Mouse (Mus musculus): ENCODE measurements around the gene Gsta4. TPM values are rescaled to one million over a fixed set of nuclear protein-coding genes. Genes with fewer than 3 reads are reported as not detected.
A peak's percentile ranks its signal among the peaks of the same experiment; 100 is the strongest.
"Not testable (repeated sequence)": the region's sequence is repeated elsewhere in the genome, so short reads cannot be mapped to it uniquely, and the experiment has no call there.

The Gsta4 gene
- 15.5 and 19.5 TPM in 2 replicates for polyA plus RNA-seq (2015; fragmentation: Nextera tagmentation; extraction: Ambion mirVana)

- not testable (repeated sequence) for H3K36me3 ChIP-seq; H3K4me1 ChIP-seq (replicated peaks); H3K27me3 ChIP-seq; H3K4me2 ChIP-seq (replicated peaks); ATAC-seq; H3K27ac ChIP-seq; H3K9me3 ChIP-seq; H3K4me3 ChIP-seq (replicated peaks); H3K9ac ChIP-seq (replicated peaks)
- 88% methylated on average over 4 of the region's 7 CpGs for WGBS
Observed at GRCm38 (mm10) chr9:78182474-78182873, at the start of gene Gsta4. Gene Gsta4, plus strand, starts transcription at chr9:78182774.

- H3K9ac ChIP-seq (replicated peaks), result no peak overlapping the region
Observed at GRCm38 (mm10) chr9:78135658-78136057, 46.9 kb upstream of the Gsta4 start.

GRCm38 (mm10) chr9:78138044-78138676 lies 44.4 kb upstream of the Gsta4 start:
- H3K9ac ChIP-seq (replicated peaks), result no peak overlapping the region
- peaks cover 10% of the 10 kb centered on the region; the same call in 1 of the 2 replicates for H3K9me3 ChIP-seq
- H3K4me1 ChIP-seq (replicated peaks), result no peaks in the 10 kb centered on the region; the same call in 1 of the 2 replicates
- WGBS, result 95% methylated on average over 9 of the region's 9 CpGs
- H3K4me2 ChIP-seq (replicated peaks), result no peak overlapping the region
- no peaks in the 10 kb centered on the region for H3K27me3 ChIP-seq
- H3K27ac ChIP-seq, result no peak overlapping the region
- H3K4me3 ChIP-seq (replicated peaks), result no peak overlapping the region
- no peak for ATAC-seq
- H3K36me3 ChIP-seq, result peaks cover 71% of the 10 kb centered on the region

More at GRCm38 (mm10) chr9:78135658-78136057, 46.9 kb upstream of the Gsta4 start:
- H3K27ac ChIP-seq, result no peak overlapping the region
- 72% methylated on average over 7 of the region's 7 CpGs for WGBS
- no peaks in the 10 kb centered on the region for H3K27me3 ChIP-seq
- no peak overlapping the region for H3K4me2 ChIP-seq (replicated peaks)
- no peaks in the 10 kb centered on the region; the same call in 1 of the 2 replicates for H3K4me1 ChIP-seq (replicated peaks)
- no peaks in the 10 kb centered on the region for H3K9me3 ChIP-seq
- no peak overlapping the region for H3K4me3 ChIP-seq (replicated peaks)
- ATAC-seq, result no peak
- peaks cover 71% of the 10 kb centered on the region for H3K36me3 ChIP-seq

- Histone ChIP-seq H3K4me1 (replicated peaks) (no peaks in the 10 kb centered on the region; the same call in 1 of the 2 replicates), H3K4me2 (replicated peaks) (no peak overlapping the region), H3K27me3 (no peaks in the 10 kb centered on the region), H3K4me3 (replicated peaks) (no peak overlapping the region), H3K9ac (replicated peaks) (no peak overlapping the region), H3K36me3 (peaks cover 73% of the 10 kb centered on the region), H3K27ac (no peak overlapping the region), H3K9me3 (peaks cover 10% of the 10 kb centered on the region; the same call in 1 of the 2 replicates)
- 92% methylated on average over 4 of the region's 4 CpGs for WGBS
- ATAC-seq, result no peak
Observed at GRCm38 (mm10) chr9:78139463-78139862, 43.1 kb upstream of the Gsta4 start.

DNA sequence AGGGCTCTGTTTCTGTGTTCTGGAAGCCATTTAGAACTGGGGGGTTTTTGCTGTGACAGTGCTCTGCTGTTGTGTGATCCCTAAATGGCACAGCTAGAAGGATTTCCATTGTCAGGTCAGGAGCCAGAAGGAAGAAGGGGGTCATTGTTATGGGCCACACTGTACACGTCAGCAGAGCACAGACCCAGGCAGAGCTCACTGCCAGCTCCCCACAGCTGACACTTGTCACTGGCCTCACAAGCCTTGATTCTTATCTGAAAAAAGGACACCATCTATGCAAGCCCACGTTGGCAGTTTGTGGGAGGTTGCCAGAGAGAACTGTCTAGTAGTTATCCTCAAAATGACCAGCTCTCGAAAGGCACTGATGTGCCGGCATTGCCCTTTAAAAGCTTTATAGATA lies 36.5 kb upstream of the Gsta4 start:
- peaks cover 10% of the 10 kb centered on the region; the same call in 1 of the 2 replicates for H3K9me3 ChIP-seq
- H3K4me2 ChIP-seq (replicated peaks), result no peak overlapping the region
- H3K27me3 ChIP-seq, result no peaks in the 10 kb centered on the region
- ATAC-seq, result 0 out of 2 replicates have a peak, but pooled peaks have one; percentile 31
- peaks cover 70% of the 10 kb centered on the region for H3K36me3 ChIP-seq
- H3K27ac ChIP-seq, result no peak overlapping the region; the same call in 1 of the 2 replicates
- 71% methylated on average over 4 of the region's 4 CpGs for WGBS
- no peak overlapping the region for H3K4me3 ChIP-seq (replicated peaks)
- H3K4me1 ChIP-seq (replicated peaks), result peaks cover 17% of the 10 kb centered on the region
- H3K9ac ChIP-seq (replicated peaks), result 0 out of 2 replicates have a peak overlapping the region, but pooled peaks have one; percentile 4

- 72% methylated on average over 6 of the region's 6 CpGs for WGBS
- Histone ChIP-seq H3K4me1 (replicated peaks) (peaks cover 17% of the 10 kb centered on the region), H3K27ac (peak overlapping the region; percentile 5; the same call in 1 of the 2 replicates), H3K9ac (replicated peaks) (no peak overlapping the region), H3K4me2 (replicated peaks) (no peak overlapping the region), H3K9me3 (peaks cover 8% of the 10 kb centered on the region; the same call in 1 of the 2 replicates), H3K27me3 (no peaks in the 10 kb centered on the region), H3K4me3 (replicated peaks) (no peak overlapping the region), H3K36me3 (peaks cover 70% of the 10 kb centered on the region)
- no peak for ATAC-seq
Observed at GRCm38 (mm10) chr9:78146627-78147026, 35.9 kb upstream of the Gsta4 start.

DNA sequence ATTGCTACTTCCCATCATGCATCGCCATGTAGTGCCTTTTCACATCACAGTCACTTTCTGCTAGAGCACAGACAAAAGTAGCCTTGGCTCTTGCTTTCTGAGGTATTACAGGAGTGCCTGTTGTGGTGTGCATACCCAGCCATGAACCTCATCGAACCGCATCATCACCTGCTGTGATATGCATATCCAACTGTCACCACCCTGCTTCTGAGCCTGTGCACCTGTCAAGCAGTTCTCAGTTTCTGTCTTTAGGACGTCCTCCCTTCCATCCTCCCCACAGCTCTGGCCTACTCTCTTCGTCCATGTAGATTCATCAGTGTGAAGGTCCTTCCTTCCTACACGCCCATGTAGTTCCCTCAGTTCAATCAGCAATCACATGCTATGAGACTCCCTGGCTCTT lies 34.4 kb upstream of the Gsta4 start:
- ATAC-seq, result no peak
- Histone ChIP-seq H3K27me3 (no peaks in the 10 kb centered on the region), H3K27ac (no peak overlapping the region), H3K4me2 (replicated peaks) (no peak overlapping the region), H3K4me3 (replicated peaks) (no peak overlapping the region), H3K9me3 (no peaks in the 10 kb centered on the region), H3K36me3 (peaks cover 69% of the 10 kb centered on the region), H3K4me1 (replicated peaks) (peaks cover 17% of the 10 kb centered on the region), H3K9ac (replicated peaks) (no peak overlapping the region)
- 96% methylated on average over 6 of the region's 6 CpGs for WGBS

- not testable (repeated sequence) for H3K27ac ChIP-seq; H3K9ac ChIP-seq (replicated peaks); H3K27me3 ChIP-seq; H3K4me3 ChIP-seq (replicated peaks); ATAC-seq; H3K9me3 ChIP-seq; H3K4me2 ChIP-seq (replicated peaks)
- peaks cover 64% of the 10 kb centered on the region for H3K36me3 ChIP-seq
- peaks cover 17% of the 10 kb centered on the region for H3K4me1 ChIP-seq (replicated peaks)
- WGBS, result 96% methylated on average over 2 of the region's 2 CpGs
Observed at GRCm38 (mm10) chr9:78149770-78150169, 32.8 kb upstream of the Gsta4 start.

DNA sequence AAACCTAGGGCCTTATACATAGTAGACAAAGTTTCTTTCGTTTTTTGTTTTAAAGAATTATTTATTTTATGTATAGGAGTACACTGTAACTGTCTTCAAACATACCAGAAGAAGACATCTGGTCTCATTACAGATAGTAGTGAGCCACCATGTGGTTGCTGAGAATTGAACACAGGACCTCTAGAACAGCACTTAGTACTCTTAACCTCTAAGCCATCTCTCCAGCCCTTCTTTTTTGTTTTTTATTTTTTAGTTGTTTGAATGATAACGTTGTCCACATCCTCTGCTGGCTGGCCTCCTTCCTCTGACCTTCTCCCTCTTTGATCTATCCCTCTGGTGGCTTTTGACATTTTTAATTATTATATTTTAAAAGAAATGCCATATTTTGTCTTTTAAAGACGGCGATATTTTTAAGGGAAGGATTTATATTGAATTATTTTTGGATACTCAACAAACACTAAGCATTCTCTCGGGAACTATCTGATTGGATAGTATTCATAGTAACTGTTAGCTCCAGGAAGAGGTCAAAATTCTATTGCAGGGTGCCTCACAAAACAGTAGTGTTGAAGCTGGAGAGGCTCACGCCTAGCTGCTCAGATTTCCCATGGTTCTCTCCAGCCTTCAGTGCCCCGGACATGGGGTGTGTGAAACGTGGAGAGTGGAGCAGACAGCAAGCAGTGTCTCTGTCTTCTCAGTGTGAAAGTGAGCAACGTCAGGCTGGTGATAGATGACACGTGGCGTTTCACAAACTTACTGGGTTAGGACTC lies 28.2 kb upstream of the Gsta4 start:
- H3K36me3 ChIP-seq, result peaks cover 81% of the 10 kb centered on the region
- H3K4me3 ChIP-seq (replicated peaks), result no peak overlapping the region
- no peak for ATAC-seq
- 90% methylated on average over 11 of the region's 11 CpGs for WGBS
- no peaks in the 10 kb centered on the region for H3K9me3 ChIP-seq
- no peak overlapping the region for H3K4me2 ChIP-seq (replicated peaks)
- H3K4me1 ChIP-seq (replicated peaks), result no peaks in the 10 kb centered on the region
- no peak overlapping the region for H3K9ac ChIP-seq (replicated peaks)
- H3K27me3 ChIP-seq, result no peaks in the 10 kb centered on the region
- H3K27ac ChIP-seq, result no peak overlapping the region

GRCm38 (mm10) chr9:78157221-78157620 lies 25.4 kb upstream of the Gsta4 start:
- no peak overlapping the region for H3K4me3 ChIP-seq (replicated peaks)
- WGBS, result 93% methylated on average over 1 of the region's 1 CpGs
- no peaks in the 10 kb centered on the region for H3K9me3 ChIP-seq
- no peaks in the 10 kb centered on the region for H3K4me1 ChIP-seq (replicated peaks)
- no peak overlapping the region for H3K4me2 ChIP-seq (replicated peaks)
- H3K36me3 ChIP-seq, result peaks cover 86% of the 10 kb centered on the region
- ATAC-seq, result no peak
- no peak overlapping the region for H3K9ac ChIP-seq (replicated peaks)
- H3K27ac ChIP-seq, result no peak overlapping the region
- H3K27me3 ChIP-seq, result no peaks in the 10 kb centered on the region

GRCm38 (mm10) chr9:78163291-78163690 lies 19.3 kb upstream of the Gsta4 start:
- Histone ChIP-seq H3K36me3 (peaks cover 93% of the 10 kb centered on the region), H3K4me2 (replicated peaks) (no peak overlapping the region)
- 87% methylated on average over 10 of the region's 10 CpGs for WGBS

GRCm38 (mm10) chr9:78164741-78165140 lies 17.8 kb upstream of the Gsta4 start:
- Histone ChIP-seq H3K9me3 (no peaks in the 10 kb centered on the region), H3K27me3 (no peaks in the 10 kb centered on the region), H3K27ac (no peak overlapping the region), H3K9ac (replicated peaks) (no peak overlapping the region), H3K36me3 (peaks cover 91% of the 10 kb centered on the region), H3K4me3 (replicated peaks) (no peak overlapping the region), H3K4me1 (replicated peaks) (no peaks in the 10 kb centered on the region), H3K4me2 (replicated peaks) (no peak overlapping the region)
- ATAC-seq, result no peak
- 94% methylated on average over 3 of the region's 3 CpGs for whole genome bisulfite sequencing

More at GRCm38 (mm10) chr9:78163291-78163690, 19.3 kb upstream of the Gsta4 start:
- Histone ChIP-seq H3K9me3 (no peaks in the 10 kb centered on the region), H3K27ac (no peak overlapping the region), H3K4me3 (replicated peaks) (no peak overlapping the region), H3K9ac (replicated peaks) (no peak overlapping the region), H3K4me1 (replicated peaks) (no peaks in the 10 kb centered on the region), H3K27me3 (no peaks in the 10 kb centered on the region)
- ATAC-seq, result no peak

All from midbrain, embryonic 13.5 days (tissue).